Mouse (Mus musculus) kidney, adult 2 months (tissue): ENCODE results near the gene St3gal2.
"Not testable (repeated sequence)": the region's sequence is repeated elsewhere in the genome, so short reads cannot be mapped to it uniquely, and the experiment has no call there.

Experiments used
- CTCF ChIP-seq: fragments of 200-500 bp; conservative IDR thresholded peaks from 2 replicates; pipeline ENCODE4 v1.5.1; 2011; ENCODE audit warnings: low read depth, mild to moderate bottlenecking, control low read depth, low read length, moderate library complexity, mixed read lengths; ENCODE audit not compliant: insufficient read depth, insufficient read length
- POLR2A ChIP-seq: fragments of 200-500 bp; IDR thresholded peaks from one replicate; pipeline ENCODE4 v1.6.1; 2011; ENCODE audit warnings: low read depth, low read length, control low read depth

DNA sequence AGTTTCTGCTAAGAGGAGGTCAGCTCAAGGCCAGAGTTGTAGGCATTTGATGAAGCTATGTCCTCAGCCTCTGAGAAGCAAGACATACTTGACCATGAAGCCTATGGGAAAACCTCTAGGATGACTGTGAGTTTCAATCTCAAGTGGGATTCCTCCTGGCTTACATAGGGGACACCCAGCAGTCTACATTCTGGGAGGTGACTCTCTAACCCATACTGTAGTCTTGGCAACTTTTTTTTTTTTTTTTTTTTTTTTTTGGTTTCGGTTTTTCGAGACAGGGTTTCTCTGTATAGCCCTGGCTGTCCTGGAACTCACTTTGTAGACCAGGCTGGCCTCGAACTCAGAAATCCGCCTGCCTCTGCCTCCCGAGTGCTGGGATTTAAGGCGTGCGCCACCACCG is 9.9 kb downstream of the St3gal2 start:
- not testable (repeated sequence) for TF ChIP-seq CTCF, POLR2A
